Mouse (Mus musculus): ENCODE measurements around the gene Tex35. TPM values are rescaled to one million over a fixed set of nuclear protein-coding genes. Genes with fewer than 3 reads are reported as not detected.

Gene Tex35
- total RNA-seq, 2 experiments from 2014 or later: not detected

DNA sequence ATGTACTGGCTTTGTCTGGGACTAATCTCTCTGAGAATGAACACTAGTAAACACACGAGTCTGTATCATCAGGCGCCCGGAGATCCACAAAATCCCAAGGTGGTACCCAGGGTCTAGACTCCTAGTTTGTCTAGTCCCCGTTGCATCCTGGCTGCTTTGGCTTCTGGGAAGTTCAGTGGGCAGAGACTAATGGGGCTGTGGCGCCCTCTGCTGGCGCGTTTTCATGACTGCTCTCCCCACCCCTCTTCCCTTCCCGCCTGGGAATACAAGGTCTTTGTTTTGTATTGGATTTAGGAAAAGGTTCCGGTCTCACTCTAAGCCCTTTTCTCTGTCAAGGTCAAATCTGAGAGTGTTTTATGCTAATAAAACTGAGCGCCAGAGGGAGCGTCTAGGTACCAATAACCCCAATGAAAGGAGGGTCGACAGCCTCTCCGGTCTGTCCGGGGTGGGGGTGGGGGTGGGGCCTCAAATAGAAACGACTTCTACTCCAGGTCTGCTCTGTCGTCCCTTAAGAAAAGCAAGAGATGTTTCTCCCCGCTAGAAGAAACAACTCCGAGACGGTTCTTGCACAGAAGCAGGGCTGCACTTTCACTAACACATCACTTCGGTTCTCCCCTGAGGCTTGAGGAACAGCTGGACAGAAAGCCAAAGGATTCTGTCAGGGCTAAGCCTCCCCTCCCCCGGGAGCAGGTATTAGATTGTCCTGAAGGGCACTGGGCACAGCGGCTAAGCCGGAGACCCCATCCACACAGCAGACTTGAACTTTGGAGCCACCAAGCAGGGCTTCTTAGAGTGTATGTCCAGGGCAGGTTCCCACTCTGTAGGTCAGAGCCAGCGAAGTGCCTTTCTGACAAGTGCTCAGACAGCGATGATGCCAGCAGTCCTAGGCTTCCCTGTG lies 22.1 kb downstream of the Tex35 start:
- intact Hi-C loops (cut with DNase I): loop anchor here (2.0 kb wide), 1 partner anchor 194 kb away; no protein-coding TSS in a partner anchor
- DNase-seq (ENCODE audit: low spot score in 2 of 2): peak; percentile 45 to 70

GRCm38 (mm10) chr1:157082931-157083330 lies 25.5 kb downstream of the Tex35 start:
- intact Hi-C loops (cut with DNase I): no loop called here
- no peak for DNase-seq (ENCODE audit: low spot score in 2 of 2)

- no peak for DNase-seq (ENCODE audit: low spot score in 2 of 2)
- intact Hi-C loops (cut with DNase I): no loop called here
Measured at GRCm38 (mm10) chr1:157081999-157082398, 26.5 kb downstream of the Tex35 start.

GRCm38 (mm10) chr1:157081076-157081804 lies 27.2 kb downstream of the Tex35 start:
- intact Hi-C loops (cut with DNase I): no loop called here
- DNase-seq (ENCODE audit: low spot score in 2 of 2): no peak

DNA sequence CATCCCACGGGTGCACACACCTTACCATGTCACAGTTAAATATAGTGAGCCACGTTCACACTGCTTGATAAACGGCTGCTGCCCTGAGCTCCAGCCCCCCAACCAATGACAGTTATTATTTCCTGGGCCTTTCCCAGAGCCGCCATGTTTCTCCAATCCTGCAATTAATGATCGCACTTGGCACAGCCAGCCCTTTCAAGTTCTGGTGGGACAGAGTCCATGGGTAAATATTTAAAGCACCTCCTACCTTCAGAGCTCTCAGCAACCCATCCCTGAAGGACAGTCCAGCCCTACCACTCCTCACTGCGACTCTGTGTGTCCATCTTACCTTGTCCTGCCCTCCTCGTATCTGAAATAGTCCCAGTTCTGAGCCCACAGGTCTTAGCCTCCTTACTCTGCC lies 28.4 kb downstream of the Tex35 start:
- intact Hi-C loops (cut with DNase I): no loop called here
- no peak for DNase-seq (ENCODE audit: low spot score in 2 of 2)

- intact Hi-C loops (cut with DNase I): loop anchor here (5.0 kb wide), 2 partner anchors 82 to 142 kb away; partner anchors contain the start of gene Ralgps2
- peak in 1 of 2 experiments; percentile 35 for DNase-seq (ENCODE audit: low spot score in 2 of 2)
Measured at GRCm38 (mm10) chr1:157079384-157080025, 29.0 kb downstream of the Tex35 start.

- intact Hi-C loops (cut with DNase I): loop anchor here (2.0 to 5.0 kb wide), 4 partner anchors 80 to 334 kb away; partner anchors contain the start of gene Ralgps2
- DNase-seq (ENCODE audit: low spot score in 2 of 2): peak; percentile 94
Measured at GRCm38 (mm10) chr1:157076781-157077705, 31.4 kb downstream of the Tex35 start.

DNA sequence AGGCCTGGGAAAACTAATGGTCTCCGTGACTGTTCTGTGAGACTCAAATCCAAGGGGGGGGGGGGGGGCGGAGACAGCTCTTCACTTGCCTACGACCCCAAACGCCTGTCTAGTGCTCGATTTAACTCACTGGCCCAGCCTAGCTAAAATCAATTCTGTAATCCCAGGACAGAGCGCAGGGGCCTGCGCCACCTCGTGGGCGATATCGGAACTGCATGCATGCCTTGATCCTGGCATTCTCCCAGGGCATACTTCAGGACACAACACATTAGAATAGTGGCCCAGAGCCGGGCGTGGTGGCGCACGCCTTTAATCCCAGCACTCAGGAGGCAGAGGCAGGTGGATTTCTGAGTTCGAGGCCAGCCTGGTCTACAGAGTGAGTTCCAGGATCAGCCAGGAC lies 32.2 kb downstream of the Tex35 start:
- DNase-seq (ENCODE audit: low spot score in 2 of 2): peak; percentile 79 to 84
- intact Hi-C loops (cut with DNase I): loop anchor here (2.0 to 5.0 kb wide), 4 partner anchors 79 to 333 kb away; partner anchors contain the start of gene Ralgps2

DNA sequence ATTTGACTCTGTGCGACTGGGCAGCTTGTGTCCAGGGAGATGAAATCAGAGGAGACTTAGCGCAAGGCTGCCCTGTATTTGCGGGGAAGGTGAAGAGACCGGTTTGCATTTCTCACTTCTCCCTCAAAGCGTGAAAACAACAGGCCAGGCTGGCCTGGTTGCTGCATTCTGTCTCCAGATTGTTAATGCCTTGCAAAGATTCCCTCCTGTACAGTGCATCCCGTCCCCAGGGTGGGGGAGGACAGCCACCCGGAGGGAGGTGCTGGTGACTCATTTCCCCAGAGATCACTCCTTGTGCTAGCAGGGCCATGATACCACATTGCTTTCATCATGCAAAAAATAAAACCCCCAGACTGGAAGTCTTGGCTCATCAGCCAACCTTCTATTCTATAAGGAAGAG lies 33.5 kb downstream of the Tex35 start:
- DNase-seq (ENCODE audit: low spot score in 2 of 2): no peak
- intact Hi-C loops (cut with DNase I): loop anchor here (5.0 kb wide), 2 partner anchors 78 to 138 kb away; partner anchors contain the start of gene Ralgps2

DNA sequence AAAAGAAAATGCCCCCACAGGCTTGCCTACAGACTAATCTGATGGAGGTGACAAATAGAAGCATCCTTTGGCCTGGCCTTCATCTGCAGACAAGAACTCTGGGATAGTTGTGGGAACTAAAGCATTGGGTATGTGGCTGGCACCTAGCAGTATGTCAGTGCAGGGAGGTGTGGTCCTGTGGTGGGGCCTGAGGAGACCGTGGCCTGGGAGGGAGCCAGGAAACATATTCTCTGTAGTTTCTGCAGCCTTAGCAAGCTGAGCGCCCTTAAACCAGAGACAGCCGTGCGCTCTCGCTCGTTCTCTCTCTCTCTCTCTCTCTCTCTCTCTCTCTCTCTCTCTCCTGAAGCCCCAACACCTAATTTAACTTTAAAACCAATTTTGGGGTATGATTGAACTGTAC lies 34.1 kb downstream of the Tex35 start:
- no peak for DNase-seq (ENCODE audit: low spot score in 2 of 2)
- intact Hi-C loops (cut with DNase I): no loop called here

DNA sequence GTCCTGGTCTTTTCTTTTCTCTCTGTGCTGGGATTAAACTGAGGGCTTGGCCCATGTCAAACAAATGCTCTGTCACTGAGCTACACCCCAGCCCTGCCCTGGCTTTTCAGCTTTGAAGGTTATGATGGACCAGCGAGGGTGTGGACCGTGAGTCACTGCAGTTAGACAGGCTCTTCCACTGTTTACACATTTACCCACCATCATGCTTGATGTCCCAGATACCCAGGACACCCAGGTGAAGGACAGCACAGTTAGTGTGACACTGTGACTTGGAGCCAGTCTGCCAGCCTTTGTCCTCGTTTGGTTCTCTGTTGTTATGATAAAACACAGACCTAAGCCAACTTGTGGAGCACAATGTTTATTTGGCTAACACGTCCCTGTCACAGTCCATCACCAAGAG lies 34.9 kb downstream of the Tex35 start:
- intact Hi-C loops (cut with DNase I): no loop called here
- DNase-seq (ENCODE audit: low spot score in 2 of 2): no peak

DNA sequence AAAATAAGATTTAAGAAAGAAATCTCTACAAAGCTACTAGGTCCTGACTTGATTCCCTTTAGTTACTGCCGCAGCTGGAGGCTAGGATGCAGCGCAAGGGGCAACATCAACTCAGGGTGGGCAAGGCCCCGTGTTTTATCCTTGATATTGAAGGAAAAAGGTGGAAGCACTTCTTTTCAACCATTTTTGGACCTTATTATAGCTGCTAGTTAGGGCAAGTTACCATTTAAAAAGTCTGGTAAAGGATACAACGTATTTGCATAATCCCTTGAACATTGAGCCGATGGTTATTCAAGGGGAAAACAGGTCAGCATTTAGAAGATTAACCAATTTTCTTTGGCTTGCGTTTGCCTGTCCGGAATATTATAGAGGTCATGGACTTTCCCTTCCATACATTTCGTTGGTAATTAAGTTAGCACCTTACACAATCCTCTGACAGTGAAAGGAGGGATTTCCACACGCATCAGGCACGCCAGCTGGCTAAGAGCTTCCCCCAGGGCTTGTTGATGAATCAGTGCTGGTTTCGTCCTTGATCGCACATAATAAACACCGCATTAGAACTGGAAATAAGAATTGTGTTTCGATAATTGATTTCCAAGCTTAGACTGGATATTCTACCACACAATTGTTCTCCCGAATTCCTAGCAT lies 39.2 kb downstream of the Tex35 start:
- no peak for DNase-seq (ENCODE audit: low spot score in 2 of 2)
- intact Hi-C loops (cut with DNase I): no loop called here

DNA sequence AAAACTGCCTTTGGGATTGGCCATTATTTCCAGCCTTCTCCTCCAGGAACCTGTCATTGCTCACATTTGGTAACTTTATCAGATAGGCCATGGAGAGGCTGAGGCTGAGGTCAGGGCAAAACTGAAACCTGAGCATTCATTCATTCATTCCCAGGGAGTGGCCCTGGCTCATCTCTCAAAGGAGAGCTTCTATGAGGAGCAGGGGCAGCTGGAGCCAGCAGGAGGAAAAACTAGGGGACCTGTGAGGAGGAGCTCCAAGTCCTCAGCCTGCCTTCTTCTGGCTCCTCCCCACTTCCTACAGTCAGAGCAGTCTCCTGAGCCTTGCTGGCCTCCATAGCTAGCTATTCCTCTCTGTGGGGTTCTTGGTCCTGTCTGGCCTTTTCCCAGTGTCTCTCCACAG lies 40.2 kb downstream of the Tex35 start:
- DNase-seq (ENCODE audit: low spot score in 2 of 2): no peak
- intact Hi-C loops (cut with DNase I): no loop called here

DNA sequence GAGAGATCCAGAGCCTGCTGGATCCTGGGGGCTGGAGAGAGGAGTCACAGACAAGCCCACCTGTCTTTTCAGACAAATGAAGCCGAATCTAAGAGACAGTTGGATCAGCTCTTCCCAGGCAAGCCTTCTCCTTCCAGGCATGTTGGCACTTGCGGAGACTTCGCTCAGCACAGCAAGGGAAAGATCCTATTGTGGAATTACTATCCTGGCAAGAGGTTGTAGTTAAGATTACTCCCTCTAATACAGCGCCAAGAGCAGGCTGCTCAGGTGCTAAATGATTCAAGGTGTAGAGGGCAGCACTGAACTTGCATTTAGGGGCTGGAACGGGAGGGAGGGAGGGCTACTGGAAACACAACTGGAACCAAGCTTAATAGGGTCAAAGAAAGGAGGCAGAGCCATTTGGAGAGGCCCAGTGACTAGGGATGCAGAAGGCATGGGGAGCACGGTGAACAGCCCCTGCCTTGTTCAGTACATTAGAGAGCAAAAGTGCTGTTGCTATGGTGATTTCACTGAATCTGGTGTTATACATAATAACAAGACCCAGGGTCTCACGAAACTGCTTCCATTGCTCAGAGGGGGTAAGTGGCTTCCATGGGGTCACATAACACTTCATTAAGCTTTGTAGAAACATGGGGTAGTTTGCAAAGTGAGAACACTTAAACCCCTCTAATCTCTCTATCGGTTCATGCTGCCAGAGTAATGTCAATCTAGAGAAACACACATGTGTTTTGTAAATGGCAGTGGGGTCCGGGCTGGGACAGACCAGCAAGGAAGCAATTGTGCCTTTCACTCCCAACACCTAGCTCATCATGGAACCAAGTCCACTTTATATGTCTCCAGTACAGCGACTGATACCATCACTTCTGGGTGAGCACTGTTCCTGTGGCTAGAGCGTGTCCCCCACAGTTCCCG lies 42.4 kb downstream of the Tex35 start:
- DNase-seq (ENCODE audit: low spot score in 2 of 2): no peak
- intact Hi-C loops (cut with DNase I): no loop called here

GRCm38 (mm10) chr1:157063318-157064115 lies 45.0 kb downstream of the Tex35 start:
- intact Hi-C loops (cut with DNase I): no loop called here

DNA sequence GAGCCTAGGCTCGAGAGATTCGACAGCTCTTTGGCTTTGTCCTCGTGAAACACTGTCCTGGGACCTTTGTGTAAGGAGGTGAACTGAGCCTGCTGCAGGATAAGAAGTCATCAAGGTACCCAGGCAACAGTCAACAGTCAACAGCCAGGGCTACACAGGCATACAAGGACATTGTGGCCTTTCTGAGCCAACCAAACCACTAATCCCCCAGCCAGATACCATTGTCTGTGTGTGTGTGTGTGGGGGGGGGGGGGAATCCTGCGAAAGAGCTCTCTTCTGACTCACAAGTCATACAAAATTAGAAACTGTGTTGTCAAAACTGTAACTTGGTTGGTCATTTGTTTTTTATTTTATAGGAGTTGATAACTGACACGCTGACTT lies 46.0 kb downstream of the Tex35 start:
- intact Hi-C loops (cut with DNase I): no loop called here
- DNase-seq (ENCODE audit: low spot score in 2 of 2): no peak

More at GRCm38 (mm10) chr1:157063318-157064115, 45.0 kb downstream of the Tex35 start:
- DNase-seq (ENCODE audit: low spot score in 2 of 2): no peak
